Mouse (Mus musculus) bone marrow, adult 2 months (tissue): Measurements from ENCODE around the gene Fli1.

Source experiments
- CTCF ChIP-seq: fragments of 200-500 bp; IDR thresholded peaks from 2 replicates; pipeline ENCODE4 v1.5.1; 2011; ENCODE audit warnings: low read length, control low read depth; ENCODE audit not compliant: control insufficient read depth, insufficient read depth
- POLR2A ChIP-seq: fragments of 200-500 bp; IDR thresholded peaks from 2 replicates; pipeline ENCODE4 v1.6.1; 2011; ENCODE audit warnings: low read depth, mild to moderate bottlenecking, control low read depth, low read length, borderline replicate concordance; ENCODE audit not compliant: control insufficient read depth

DNA sequence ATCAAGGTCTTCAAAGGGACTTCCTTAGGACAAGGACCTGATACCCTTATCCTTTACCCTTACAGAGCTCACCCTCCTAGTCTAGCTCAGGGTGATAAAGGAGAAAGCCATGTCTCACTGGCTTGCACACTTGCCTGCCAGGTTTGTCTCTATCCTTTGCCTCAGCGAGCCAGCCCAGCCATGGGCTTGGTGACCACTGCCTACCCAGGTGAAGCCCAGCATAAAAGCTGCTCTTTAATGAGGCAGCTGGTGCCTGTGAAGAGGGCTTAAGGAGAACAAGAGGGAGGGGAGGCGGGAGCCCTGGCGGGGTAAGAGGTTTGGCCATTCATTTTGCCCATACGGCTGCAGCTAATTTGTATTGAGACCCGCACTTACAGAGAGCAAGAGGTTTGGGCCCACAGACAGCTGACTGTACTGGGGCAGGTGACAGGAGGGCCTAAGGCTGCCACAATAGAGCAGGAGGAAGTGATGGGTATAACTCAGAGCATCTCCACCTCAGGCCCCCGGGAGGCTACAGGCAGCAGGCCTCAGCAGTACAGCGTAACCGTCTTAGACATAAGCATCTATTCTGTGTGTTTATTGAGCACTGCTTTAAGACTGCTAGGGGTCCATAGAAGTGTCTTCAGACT lies 73.4 kb downstream of the Fli1 start:
- TF ChIP-seq POLR2A (no peak), CTCF (no peak)
